Mouse (Mus musculus) cerebellum, adult 9-11 months (tissue): ENCODE results near the gene Gpr15.
A peak's percentile ranks its signal among the peaks of the same experiment; 100 is the strongest.

ENCODE experiments used
- DNase-seq: peaks from one replicate; pipeline ENCODE4 v3.0.0; 2022

The Gpr15 gene

DNA sequence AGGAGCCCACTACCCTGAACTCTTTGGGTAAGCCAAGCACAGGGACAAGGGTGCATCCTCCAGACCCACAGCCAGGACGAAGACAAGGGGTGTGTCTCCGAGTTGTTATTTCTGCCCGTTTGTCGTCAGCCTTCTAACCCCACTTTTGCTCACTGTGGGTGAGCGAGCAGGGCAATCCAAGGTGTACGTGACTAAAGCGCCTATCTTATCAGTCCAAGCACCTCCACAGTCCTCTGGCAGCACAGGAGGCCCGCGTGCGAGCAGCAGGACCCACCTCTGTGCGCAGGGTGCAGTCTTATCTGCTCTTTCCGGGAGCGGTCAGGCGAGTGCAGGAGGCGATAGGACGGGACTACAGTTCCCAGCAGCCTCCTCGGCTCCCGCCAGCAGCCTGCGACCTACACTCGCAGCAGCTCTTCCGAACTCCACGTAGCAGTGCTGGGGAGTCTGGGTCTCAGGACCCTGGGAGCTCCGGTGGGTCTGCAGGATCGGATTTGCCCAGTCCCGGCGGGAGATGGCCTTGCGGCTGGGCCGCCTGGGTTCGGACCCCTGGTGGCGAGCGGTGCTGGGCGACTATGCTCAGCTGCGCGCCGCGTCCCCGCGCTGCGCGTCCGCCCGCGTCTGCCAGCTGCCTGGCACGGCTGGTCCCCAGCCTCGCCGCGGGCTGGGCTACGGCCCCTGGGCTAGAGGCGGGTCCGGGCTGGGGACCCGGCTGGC lies 48.8 kb downstream of the Gpr15 start, which contains the start of gene Cpox:
TSS of gene Cpox (plus strand) at position 376 of the 714 bp plus-strand sequence.
- peak; percentile 85 for DNase-seq

DNA sequence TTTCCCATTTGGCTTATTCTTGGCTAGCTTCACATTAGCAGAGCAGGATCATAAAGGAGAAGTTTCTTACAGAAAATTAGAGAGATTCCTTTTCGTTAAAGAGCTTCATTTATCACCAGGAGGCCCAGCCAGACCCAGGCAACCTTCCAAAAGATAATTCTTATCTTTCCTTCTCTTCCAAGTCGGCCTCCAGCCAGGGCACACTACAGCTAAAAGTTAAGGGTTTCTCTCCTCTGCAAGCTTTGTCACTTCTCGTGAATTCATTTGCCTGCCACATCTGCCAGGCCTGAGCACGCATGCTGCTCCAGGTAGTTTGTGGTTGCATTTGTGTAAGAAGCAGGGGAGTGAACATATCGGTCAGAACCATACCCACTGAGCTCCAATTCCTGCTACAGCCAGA lies 49.6 kb downstream of the Gpr15 start:
- DNase-seq = no peak

DNA sequence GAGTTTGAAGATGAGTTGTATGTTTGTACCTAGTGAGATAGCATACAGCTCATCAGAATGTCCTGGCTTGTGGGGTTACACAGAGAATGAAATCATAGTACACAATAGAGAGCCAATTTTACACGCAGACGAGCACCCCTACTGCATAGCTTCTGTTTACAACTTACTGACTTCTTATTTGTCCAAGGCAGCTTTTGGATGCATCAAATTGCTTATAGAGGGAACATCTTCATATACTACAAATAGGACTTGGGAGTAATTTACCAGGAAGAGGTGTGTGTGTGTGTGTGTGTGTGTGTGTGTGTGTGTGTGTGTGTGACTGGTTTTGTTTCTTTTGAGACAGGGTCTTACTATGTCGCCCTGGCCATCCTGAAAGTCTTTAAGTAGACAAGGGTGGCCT lies 50.3 kb downstream of the Gpr15 start:
- no peak for DNase-seq
